Mouse (Mus musculus) left cerebral cortex, adult 8-10 months (tissue): ENCODE measurements around the gene Gm10638. TPM values are rescaled to one million over a fixed set of nuclear protein-coding genes. Genes with fewer than 3 reads are reported as not detected.
A peak's percentile ranks its signal among the peaks of the same experiment; 100 is the strongest.

Source experiments
- DNase-seq, 2 experiments: peaks; one replicate each; pipeline ENCODE4 v3.0.0; 2022; ENCODE audit warnings: low spot score in 2 of 2
- total RNA-seq, 4 experiments: library from RNA; stranded (reverse); gene quantifications; 2 replicates each; pipeline ENCODE4 v1.2.4; 2022

Gene Gm10638
- 1 to 10 TPM; 1.5 to 3.5 (median 2.0) TPM for total RNA-seq

DNA sequence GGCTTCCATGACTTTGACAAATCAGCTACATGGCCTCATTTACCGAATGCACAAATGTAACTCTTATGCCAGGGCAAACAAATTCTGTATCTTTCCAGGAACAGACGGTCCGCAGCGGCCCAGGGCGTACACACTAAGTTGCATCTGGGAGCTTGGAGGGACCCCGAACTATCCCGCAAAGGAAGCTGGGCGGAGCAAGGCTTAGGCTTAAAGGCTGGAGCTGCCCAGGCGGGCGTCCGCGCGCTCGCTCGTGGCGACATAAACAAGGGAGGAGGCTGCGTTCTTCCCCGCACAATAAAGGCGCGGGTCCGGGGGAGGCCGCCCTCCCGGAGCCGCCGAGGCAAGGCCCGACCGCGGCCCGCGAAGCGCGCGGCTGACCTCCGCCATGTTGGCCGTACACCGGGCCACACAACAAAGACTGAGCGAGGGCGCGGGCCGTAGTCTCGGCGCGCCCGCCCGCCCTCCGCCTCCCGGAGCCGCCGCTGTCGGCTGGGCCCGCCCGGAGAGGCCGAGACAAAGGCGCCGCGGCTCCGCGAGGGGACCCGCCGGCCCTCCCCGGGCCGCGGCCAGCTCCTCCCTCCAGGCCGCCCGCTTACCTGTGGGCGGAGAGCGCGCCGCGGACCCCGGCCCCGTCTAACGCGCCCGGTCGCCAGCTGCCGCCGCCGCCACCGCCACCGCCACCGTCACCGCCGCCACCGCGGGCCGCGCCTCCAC, at the start of gene Gm10638, which contains the start of gene Siah1a:
TSS of gene Gm10638 (plus strand) at position 479 of the 714 bp plus-strand sequence.
TSS of gene Siah1a (minus strand) at position 714 of the 714 bp plus-strand sequence.
- DNase-seq = peak; percentile 42 to 55

DNA sequence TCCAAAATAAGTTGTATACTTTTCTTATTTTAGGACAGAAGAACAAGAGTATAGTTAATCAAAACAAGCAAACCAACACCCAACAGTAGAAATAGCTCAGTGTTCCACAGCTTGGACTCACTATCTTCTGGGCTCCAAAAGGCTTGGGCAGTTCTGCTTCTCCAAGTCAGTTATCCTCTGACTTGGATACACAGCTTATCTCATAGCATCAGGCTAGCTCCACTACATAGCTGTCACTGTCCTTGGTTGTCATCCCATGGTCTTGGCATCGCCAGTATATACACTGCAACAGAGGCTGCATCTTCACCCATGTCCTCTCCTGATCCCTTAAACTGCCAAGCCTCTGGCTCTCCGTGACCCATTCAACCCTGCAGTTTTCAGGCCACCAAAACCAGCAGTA, 49.8 kb upstream of the Gm10638 start:
- DNase-seq = no peak

DNA sequence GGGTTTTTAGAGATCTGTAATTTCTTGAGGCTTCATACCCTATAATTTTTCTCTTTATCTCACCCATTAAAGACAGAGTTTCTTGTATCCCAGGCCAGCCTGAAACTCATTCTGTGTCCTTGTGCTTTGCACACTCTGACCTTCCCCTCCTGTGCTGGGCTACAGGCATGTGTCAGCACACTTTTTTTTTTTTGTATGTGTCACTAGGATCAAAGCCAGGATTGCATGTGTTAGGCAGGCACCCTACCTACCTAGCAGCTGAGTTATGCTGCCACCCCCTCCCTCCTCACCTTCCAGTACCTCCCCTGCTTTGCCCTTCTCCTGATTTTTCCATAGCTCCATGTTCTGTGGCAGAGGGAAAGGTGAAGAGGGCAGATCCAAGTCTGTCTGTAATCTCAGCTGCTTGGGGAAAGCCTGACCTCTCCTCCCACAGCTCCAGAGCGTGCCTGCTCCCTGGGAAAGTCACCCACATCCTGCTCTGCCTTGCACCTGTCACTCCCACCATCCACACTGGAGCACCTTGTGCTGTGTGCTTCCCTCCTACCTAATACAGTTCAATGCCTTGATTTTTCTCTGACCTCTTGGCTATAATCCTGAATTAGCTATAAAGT, 46.6 kb upstream of the Gm10638 start:
- no peak for DNase-seq

DNA sequence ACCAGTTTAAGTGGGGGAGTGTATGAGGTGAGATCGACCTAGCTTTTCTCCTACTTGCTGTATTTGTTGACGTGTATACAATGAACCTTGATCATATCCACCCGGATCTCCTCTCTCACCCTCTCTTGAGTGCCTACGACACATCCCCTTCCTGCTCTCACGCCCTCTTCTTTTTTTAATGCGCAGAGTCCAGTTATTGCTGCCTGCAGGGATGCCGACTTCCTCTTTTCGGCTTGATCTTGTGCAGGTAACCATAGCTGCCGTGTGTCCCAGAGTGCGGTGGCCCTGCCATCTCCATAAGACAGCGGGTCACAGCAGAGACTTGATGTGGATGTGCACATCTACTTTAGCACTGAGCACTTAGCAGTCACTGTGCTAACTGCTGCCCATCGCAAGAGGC, 46.0 kb upstream of the Gm10638 start:
- no peak for DNase-seq

DNA sequence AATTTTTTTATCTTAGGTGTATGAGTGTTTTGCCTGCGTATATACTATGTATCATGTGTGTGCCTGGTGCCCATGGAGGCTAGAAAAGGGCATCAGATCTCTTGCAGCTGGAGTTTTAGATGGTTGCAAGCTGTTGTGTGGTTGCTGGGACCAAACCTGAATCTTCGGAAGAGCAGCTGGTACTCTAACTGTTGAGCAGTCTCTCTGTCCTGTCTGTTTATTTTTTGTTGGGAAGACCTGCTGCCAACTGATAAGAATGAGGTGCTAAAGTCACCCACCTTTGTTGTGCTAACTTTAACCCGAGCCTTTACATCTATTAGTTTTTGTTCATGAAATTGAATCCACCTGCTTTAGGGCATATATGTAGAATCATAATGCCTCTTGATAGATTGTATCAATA, 43.0 kb upstream of the Gm10638 start:
- no peak for DNase-seq

DNA sequence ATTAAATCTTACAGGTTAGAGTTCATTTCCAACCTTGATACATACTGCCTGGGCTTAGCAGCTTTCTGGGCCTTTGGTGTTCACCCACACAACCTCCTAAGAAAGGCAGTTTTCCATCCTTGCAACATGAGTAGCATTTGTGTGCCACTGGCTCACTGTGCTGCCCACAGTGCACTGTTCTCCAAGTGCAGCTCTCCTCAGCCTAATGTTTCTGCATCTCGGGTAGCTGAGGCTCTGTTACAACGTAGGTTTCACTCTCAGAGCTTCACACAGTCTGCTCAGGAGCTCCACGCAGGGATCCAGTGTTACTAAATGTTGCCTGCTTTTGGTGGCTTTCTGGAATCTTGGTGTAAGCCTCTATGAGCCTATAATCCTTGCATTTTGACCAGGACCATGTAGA, 40.2 kb upstream of the Gm10638 start:
- no peak for DNase-seq

DNA sequence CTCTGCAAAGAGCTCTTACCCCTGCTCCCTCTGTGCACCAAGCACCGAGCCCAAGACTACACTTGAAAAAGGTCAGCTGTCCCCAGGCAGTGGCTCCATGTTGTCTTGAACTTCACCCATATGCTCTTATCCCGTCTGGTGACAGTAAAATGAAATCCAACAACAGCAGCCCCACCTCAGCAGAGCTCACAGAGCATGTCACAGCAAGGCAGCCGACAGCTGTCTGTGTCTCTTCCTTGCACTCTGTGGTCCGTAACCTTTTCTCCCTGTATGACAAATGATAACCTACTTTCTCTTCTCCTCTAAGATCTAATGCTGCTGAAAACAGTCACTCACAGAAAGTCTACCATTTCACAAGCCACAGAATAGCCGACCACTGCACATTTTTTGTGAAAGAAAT, 38.7 kb upstream of the Gm10638 start:
- DNase-seq = no peak

DNA sequence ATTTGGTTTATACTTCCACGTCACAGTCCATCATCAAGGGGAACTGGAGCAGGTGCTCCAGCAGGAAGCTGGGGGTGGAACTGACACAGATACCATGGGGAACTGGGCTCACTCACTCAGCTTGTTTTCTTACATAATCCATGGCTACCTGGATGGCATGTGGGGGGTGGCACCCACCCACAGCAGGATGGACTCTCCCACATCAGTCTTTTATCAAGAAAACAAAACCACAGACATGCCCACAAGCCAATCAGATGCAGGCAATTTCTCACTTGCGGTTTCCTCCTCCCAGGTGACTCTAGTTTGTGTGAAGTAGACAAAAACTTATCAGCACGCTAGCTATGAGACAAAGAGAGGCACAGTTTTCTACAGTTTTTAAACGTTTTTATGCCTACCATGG, 37.6 kb upstream of the Gm10638 start:
- DNase-seq = peak in 1 of 2 experiments; percentile 47

DNA sequence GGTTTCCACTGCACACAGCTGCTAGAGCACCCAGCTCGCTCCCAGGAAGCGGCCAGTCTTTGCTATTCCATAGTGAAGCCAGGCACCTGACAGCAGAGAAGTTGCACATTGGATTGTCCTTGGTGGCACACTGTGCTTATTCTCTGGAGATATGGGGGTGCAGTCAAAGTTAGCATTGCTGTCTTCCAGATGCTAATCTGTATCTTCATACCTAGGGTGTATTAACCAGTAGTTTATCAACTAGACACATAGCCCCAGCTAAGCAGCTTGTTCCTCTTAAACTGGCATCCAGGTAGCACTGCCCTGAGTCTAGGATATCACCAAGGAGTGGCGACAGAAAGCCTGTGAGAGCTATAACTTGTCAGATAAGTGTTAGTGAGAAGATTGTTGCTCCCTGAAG, 32.9 kb upstream of the Gm10638 start:
- no peak for DNase-seq

DNA sequence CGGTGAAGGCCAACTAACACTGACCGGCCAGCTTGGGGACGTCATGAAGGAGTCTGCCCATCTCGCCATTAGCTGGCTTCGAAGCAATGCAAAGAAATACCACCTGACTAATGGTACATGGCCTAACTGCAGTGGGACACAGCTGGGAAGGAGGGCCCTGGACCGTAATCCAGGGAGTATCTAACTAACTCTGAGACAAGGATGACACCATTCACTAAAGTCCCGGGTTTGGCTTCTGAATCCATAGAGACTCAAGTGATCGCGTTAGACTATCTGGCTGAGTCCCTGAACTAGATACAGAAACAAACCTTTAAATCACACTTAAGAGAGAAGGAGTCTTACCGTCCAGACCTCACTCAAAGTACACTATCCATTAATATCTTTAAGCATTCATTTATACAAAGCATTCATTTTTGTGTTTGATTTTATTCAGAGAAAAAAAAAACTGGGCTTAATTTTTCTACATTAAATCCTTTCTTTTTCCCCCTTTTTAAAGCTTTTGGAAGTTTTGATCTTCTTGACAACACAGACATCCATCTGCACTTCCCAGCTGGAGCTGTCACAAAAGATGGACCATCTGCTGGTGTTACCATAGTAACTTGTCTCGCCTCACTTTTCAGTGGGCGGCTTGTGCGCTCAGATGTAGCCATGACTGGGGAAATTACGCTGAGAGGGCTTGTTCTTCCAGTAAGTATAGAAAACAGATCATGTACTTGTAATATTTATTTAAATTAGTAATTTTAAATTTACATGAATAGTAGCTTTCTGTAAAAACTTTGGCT, 31.9 kb upstream of the Gm10638 start:
- DNase-seq = peak in 1 of 2 experiments; percentile 83

DNA sequence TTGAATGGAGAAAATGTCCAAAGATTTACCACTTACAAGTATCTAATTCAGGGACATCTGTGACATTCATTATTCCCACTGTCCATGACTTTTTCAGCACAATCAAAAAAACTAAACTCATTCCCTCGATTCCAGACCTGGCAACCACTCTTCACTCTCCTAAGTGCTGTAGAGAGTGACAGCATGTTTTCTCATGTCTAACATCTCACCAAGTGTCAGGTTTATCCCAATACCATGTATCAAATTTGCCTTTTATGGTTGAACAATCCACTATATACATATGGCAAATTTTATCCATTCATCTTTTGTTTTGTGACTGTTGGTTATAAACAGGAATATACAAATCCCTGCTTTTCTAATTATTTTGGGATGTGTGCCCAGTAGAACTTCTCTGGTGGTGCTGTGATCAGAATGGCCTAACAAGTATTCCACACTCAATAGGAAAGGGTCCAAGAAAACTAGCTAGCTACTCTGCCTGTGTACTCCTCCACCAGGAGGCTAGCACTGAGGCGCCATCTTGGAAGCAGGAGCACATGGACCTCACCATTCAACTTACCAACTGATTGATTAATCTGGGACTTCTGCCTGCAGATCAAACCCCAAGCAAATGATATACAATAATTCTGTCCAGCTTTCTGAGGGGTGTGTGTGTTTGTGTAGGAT, 27.0 kb upstream of the Gm10638 start:
- no peak for DNase-seq

DNA sequence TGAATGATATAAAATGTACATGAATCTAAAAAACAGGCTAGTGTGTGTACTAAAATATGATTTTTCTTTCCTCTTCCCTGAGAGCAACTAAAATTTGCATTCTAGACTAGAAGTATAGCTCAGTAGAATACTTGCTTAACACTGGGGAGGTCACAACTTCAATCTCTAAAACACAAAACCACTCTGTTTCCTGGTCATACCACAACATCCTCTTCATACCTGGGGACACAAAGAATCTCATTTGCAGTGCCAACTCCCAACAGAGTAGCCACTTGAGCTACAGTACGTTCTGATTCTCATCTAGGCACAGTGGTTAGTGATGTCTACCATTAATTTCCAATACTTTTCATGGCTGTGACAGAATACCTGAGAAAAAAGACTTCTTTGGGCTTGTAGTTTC, 26.1 kb upstream of the Gm10638 start:
- no peak for DNase-seq

DNA sequence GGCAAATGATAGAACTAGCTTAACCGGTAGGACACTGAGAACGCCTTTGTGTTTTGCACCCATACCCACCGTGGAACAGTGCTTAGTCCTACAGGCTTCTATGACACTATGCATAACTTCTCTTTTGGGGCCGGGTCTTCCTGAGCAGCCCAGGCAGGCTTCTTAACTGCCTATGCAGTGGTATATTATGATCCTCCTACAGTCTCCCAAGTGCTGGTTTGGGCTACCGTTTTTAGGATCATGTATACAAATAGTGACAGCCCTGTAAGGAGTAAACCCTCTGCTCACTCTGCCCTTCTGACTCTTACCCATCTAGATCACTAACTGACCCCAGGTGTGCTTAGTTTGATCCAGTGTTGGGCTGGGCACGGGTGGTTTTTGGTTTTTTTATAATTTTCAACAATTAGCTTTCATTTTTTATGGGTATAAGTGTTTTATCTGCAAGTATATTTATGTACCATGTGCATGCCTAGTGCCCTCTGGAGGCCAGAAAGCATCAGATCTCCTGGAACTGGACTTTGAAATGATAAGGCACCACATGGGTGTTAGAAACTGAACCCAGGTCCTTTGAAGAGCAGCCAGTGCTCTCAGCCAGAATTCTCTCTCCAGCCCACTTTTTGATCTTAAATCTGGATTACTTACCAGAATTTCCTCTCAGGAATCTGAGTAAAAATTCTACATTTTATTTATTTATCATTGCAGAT, 24.6 kb upstream of the Gm10638 start:
- no peak for DNase-seq

DNA sequence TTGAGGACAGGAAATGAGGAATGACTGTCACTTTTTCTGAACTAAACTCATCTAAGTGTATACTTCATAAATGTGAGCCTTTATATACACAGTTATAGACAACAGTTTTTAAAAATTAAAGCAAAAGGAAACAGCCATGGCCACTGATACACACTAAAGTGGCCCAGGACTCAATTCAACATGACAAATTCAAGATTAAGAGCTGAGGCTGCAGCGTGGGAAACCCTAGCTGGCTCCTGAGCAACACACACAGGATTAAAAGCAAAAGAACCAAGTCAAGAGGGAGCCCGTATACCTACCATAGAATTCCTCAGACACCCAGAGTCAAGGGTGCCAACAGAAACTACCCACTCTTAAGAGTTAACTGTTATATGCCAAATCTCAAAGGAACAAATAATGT, 24.0 kb upstream of the Gm10638 start:
- no peak for DNase-seq

DNA sequence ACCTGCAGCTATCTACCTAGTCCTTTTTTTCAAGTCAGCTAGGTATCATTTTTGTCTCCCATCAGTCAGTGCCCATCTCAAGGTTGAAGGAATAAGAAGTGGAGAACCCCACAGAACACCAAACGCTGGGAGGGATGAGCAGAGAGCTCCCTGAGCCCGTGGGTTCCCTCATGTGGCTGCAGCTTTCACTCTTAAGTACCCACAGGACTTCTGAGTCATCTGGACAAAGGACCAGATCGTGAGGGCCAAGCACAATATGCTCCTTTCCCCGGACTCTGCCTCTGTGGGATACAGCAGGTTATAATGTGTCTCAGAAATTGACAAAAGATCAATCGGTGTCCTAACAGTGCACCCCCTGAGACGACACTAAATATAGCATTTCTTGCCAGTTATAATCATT, 18.5 kb upstream of the Gm10638 start:
- DNase-seq = no peak

DNA sequence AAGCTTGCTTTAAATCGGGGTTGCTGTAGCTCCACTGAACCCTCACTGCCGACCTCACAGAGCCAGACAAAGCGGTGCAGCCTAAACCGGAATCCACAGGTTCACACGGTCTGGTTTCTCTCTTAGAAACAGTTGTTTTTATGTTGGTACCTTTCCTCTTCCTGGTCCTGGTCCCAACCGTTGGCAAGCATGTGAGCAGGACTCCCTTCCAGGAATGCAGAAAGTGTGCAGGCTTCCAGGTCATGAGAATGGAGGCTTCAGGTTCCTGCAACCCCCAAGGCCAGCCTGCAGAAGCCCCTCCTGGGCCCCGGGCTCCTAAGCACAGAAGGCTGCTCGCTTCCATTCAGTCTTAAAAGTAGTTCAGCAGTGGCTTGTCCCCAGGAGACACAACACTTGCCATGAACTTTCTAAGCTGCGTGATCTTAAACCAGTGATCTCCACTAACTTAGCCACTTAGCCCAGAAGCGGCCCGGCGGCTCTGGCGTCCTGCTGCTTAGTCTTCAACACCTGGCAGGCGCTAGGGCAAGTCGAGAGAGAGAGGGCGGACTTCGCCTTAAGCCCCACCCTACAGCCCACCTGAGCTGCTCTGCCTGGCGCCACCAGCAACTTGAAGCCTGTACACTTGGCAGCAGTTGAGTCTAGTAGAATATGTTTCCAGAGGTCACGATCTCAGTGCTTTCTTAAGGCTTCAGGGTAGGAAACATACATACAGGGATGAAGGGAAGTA, 17.1 kb upstream of the Gm10638 start:
- no peak for DNase-seq

DNA sequence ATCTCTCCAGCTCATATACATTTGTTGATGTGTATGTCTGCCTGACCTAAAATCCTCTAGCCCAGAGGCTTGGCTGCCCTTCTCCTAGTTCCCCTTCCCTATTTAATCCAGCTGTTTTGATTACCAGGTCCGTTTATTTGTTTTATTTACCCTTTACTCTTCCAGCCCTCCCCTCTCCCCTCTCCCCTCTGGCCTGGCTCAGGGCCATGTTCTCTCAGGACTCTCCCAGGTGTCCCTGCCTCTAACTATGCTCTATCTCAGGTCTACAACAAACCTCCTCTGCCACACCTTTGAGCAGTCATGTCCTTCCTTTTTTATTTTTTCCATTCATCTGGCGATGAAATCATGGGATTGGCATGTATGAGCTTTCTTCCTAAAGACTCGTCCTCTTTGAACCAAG, 15.2 kb upstream of the Gm10638 start:
- DNase-seq = no peak

DNA sequence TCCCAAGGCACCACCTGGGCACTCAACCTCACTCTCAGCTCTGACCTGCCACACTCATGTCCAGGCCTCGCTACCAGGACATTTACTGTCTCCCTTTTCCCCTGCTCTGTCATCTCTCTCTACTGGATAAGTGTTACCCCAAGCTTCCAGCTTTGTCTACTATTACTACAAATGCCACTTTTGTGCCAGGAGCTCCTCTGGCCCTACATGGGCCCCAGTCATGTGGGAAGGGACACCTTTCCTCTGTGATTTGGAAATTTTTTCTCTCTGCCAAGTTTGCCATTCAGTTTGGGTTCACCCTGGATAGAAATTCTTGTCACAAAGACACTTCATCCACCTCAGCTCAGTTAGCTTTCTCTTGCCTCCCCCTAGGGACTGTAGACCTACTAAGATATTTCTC, 14.6 kb upstream of the Gm10638 start:
- no peak for DNase-seq

DNA sequence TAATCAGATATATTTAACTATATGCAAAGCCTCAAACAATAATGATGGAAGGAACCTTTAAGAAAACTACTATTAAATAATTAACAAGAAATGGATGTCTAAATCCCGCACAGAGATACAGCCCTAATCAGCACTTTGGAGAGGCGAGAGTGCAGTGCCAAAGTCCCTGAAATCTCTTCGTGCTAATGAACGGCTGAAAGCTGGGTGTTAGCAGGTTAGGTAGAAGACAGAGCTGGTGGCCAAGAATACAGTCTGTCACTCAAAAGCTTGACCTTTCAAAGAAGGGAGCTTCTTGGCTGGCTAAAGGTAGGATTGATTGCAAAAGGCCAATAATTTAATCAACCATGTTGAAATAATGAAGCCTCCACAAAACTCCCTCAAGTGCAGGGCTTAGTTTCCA, 11.3 kb upstream of the Gm10638 start:
- no peak for DNase-seq

DNA sequence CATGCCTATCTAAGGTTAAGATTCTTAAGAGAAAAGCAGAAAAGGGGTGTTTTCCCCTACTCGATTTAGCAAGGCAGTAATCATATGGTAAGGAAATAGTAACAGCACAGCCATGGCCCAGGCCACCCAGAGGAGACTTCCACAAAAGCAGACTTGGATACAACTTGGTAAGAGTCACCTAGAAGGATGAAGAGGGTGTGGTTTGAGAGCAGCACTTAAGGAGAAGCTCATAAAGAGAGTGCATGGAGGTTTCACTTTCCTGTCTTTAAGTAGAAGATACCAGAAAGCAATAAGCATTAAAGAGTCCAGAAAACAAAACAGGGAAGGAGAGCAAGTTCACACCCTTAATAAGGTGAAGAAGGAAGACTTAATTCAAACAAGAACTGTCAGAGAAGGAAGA, 10.5 kb upstream of the Gm10638 start:
- no peak for DNase-seq
